Comparison of ENCODE assay signal across 8 mouse cellular contexts in the genomic region with DNA sequence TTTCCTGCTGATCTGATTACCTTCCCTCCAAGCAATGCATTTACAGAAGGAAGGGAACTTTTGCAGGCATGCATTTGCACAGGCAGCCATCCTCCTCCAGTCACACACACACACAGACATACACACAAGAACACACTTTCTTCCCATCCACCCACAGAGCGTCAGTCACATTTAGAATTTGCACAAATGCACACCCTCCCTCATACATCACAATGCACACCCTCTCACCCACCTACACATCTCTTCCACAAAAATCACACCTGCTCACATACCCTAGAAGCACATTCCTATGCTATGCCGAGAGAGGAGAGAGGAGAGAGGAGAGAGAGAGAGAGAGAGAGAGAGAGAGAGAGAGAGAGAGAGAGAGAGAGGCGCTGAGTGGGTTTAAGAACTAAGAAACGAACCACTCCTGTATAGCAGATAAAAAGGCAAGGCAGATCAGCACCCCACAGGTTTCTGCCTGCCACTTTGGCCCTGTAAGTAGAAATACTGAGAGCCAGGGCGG. TPM values are rescaled to one million over a fixed set of nuclear protein-coding genes. Genes with fewer than 3 reads are reported as not detected.
DNase-seq lines count a peak whose midpoint lies in the region; ATAC-seq and TF ChIP-seq lines count a peak whose summit lies in the region.

A gene (plus strand): TSS at position 455 of the 505 bp plus-strand sequence.

- peak within 1 kb of the TSS; percentile 18; the same call in 1 of the 2 replicates for H3K4me3 ChIP-seq in heart, embryonic 10.5 days
- H3K4me3 ChIP-seq in testis, adult 2 months (ENCODE audit: control insufficient read depth, low read depth, low read length): no peak within 1 kb of the TSS; the same call in 1 of the 2 replicates
- H3K4me3 ChIP-seq in stomach, postnatal 0 days (ENCODE audit: low read depth, low read length): no peak within 1 kb of the TSS

- no peak for ATAC-seq in stomach, postnatal 0 days (ENCODE audit: low FRiP score, low TSS enrichment)

- DNase-seq in heart, embryonic 10.5 days (ENCODE audit: low spot score): no peak
- no peak for DNase-seq in heart, postnatal 25 days (ENCODE audit: low spot score)
- DNase-seq in testis, postnatal 10 days (ENCODE audit: low spot score): no peak
- DNase-seq in left cerebral cortex, postnatal 14 days (ENCODE audit: low spot score in 2 of 2): peak; percentile 48 to 69
- DNase-seq in stomach, postnatal 0 days (ENCODE audit: low spot score): no peak
- DNase-seq in kidney, postnatal 4 days: no peak
- no peak for DNase-seq in urinary bladder, postnatal 25 days (ENCODE audit: low spot score)

- H3K36me3 ChIP-seq in heart, embryonic 10.5 days: no peaks in the 10 kb centered on the region
- H3K36me3 ChIP-seq in testis, adult 2 months (ENCODE audit: control insufficient read depth, insufficient read depth, low read length): no peaks in the 10 kb centered on the region
- no peaks in the 10 kb centered on the region for H3K36me3 ChIP-seq in stomach, postnatal 0 days (ENCODE audit: control insufficient read depth, insufficient read depth, low read length)

- WGBS in heart, embryonic 10.5 days: 45% methylated on average over 5 of the region's 5 CpGs
- WGBS in stomach, postnatal 0 days: 73% methylated on average over 5 of the region's 5 CpGs

- H3K27me3 ChIP-seq in heart, embryonic 10.5 days (ENCODE audit: insufficient read depth, poor library complexity, severe bottlenecking): peaks cover 39% of the 10 kb centered on the region
- peaks cover 2% of the 10 kb centered on the region for H3K27me3 ChIP-seq in testis, adult 2 months (ENCODE audit: control insufficient read depth, insufficient read depth, low read length)
- no peaks in the 10 kb centered on the region for H3K27me3 ChIP-seq in stomach, postnatal 0 days (ENCODE audit: control insufficient read depth, insufficient read depth, low read length)

- H3K4me2 ChIP-seq in stomach, postnatal 0 days (replicated peaks; ENCODE audit: low read depth): 0 out of 2 replicates have a peak within 1 kb of the TSS, but pooled peaks have one; percentile 14

- H3K27ac ChIP-seq in heart, embryonic 10.5 days: 0 out of 2 replicates have a peak within 1 kb of the TSS, but pooled peaks have one; percentile 1
- no peak within 1 kb of the TSS for H3K27ac ChIP-seq in testis, adult 2 months (ENCODE audit: control insufficient read depth, insufficient read depth, low read depth, low read length)
- H3K27ac ChIP-seq in stomach, postnatal 0 days (replicated peaks): no peak within 1 kb of the TSS

- no peak for TF ChIP-seq CTCF in testis, adult 2 months (IDR thresholded peaks at IDR 0.05; ENCODE audit: control insufficient read depth, insufficient read depth, insufficient replicate concordance, low read depth, low read length)
- TF ChIP-seq CTCF in stomach, postnatal 0 days (IDR thresholded peaks at IDR 0.05; ENCODE audit: low read depth): no peak

- H3K9me3 ChIP-seq in heart, embryonic 10.5 days: no peaks in the 10 kb centered on the region
- H3K9me3 ChIP-seq in stomach, postnatal 0 days (ENCODE audit: control insufficient read depth, low read length): no peaks in the 10 kb centered on the region

- H3K9ac ChIP-seq in stomach, postnatal 0 days (ENCODE audit: low read length): no peak within 1 kb of the TSS

- intact Hi-C loops in heart, postnatal 25 days (cut with DNase I): loop anchor here (5.0 kb wide), 1 partner anchor 100 kb away; a partner anchor contains a TSS
- intact Hi-C loops in left cerebral cortex, postnatal 14 days (cut with DNase I): loop anchor here (5.0 kb wide), 1 partner anchor 75 kb away; no protein-coding TSS in a partner anchor

- TF ChIP-seq POLR2A in testis, adult 2 months (IDR thresholded peaks at IDR 0.05; ENCODE audit: control insufficient read depth, low read depth, low read length): no peak

- H3K4me1 ChIP-seq in heart, embryonic 10.5 days: peaks cover 31% of the 10 kb centered on the region
- H3K4me1 ChIP-seq in testis, adult 2 months (ENCODE audit: control insufficient read depth, insufficient read depth, low read length): peaks cover 14% of the 10 kb centered on the region
- no peaks in the 10 kb centered on the region; the same call in 1 of the 2 replicates for H3K4me1 ChIP-seq in stomach, postnatal 0 days (replicated peaks; ENCODE audit: control insufficient read depth, insufficient read depth)

- no peak for TF ChIP-seq EP300 in stomach, postnatal 0 days (optimal IDR thresholded peaks at IDR 0.05)

RNA-seq across cellular contexts. Expression of the gene that starts here (rescaled TPM):
- 8.9 and 11.6 TPM in 2 replicates for polyA plus RNA-seq in heart, embryonic 10.5 days (2016; fragmentation: Nextera tagmentation; extraction: Ambion mirVana)
- total RNA-seq in heart, postnatal 25 days (2021): 1 to 10 TPM; 1.2 to 1.3 TPM
- 18.7 and 26.0 TPM in 2 replicates for polyA plus RNA-seq in testis, adult 2 months (2012; rRNA removed)
- total RNA-seq in left cerebral cortex, postnatal 14 days (2021): 100 to 1,000 TPM; 117 to 119 TPM
- 20.6 and 22.8 TPM in 2 replicates for polyA plus RNA-seq in stomach, postnatal 0 days (2015; fragmentation: Nextera tagmentation; extraction: Ambion mirVana)

Comparison
In these comparisons a context has a peak if more than half of its experiments do, and no peak if none do; other contexts are left out.
1. RNA of the gene that starts here (total RNA-seq): 117 to 119 TPM in left cerebral cortex, postnatal 14 days; 1.2 to 1.3 TPM in heart, postnatal 25 days; every median in the first group is over 10 times any median in the second.
2. DNase-seq: peak in left cerebral cortex, postnatal 14 days (2 of 2); none in heart, embryonic 10.5 days (single experiment), heart, postnatal 25 days (single experiment), testis, postnatal 10 days (single experiment), stomach, postnatal 0 days (single experiment), kidney, postnatal 4 days (0 of 2) and urinary bladder, postnatal 25 days (single experiment).